Mouse (Mus musculus) neural tube, embryonic 13.5 days (tissue): ENCODE data around the gene Gm20877. TPM values are rescaled to one million over a fixed set of nuclear protein-coding genes. Genes with fewer than 3 reads are reported as not detected.
"Not testable (repeated sequence)": the region's sequence is repeated elsewhere in the genome, so short reads cannot be mapped to it uniquely, and the experiment has no call there.

Source experiments
- ATAC-seq: fragments of 200-750 bp; cut with Nextera tagmentation; 2 replicates; pipeline ENCODE4 v1.8.0; 2017; ENCODE audit warnings: low read depth, mild to moderate bottlenecking, moderate TSS enrichment, moderate library complexity
- H3K27ac ChIP-seq: fragments of 300-500 bp; sonication (generic); replicated peaks from 2 replicates; pipeline ENCODE4 v1.5.1; 2015; ENCODE audit warnings: moderate library complexity, mild to moderate bottlenecking, inconsistent platforms
- H3K27me3 ChIP-seq: fragments of 300-500 bp; sonication (generic); 2 replicates; pipeline ENCODE4 v1.6.1; 2015; ENCODE audit warnings: mild to moderate bottlenecking, inconsistent platforms
- H3K36me3 ChIP-seq: fragments of 300-500 bp; sonication (generic); 2 replicates; pipeline ENCODE4 v1.6.1; 2015; ENCODE audit warnings: mild to moderate bottlenecking, inconsistent platforms
- H3K4me1 ChIP-seq: fragments of 300-500 bp; sonication (generic); replicated peaks from 2 replicates; pipeline ENCODE4 v1.6.1; 2015; ENCODE audit warnings: inconsistent platforms
- H3K4me2 ChIP-seq: fragments of 300-500 bp; sonication (generic); 2 replicates; pipeline ENCODE4 v1.6.1; 2015; ENCODE audit warnings: inconsistent platforms, mild to moderate bottlenecking, moderate library complexity
- H3K4me3 ChIP-seq: fragments of 300-500 bp; sonication (generic); 2 replicates; pipeline ENCODE4 v1.5.1; 2015; ENCODE audit warnings: mild to moderate bottlenecking, inconsistent platforms
- H3K9ac ChIP-seq: fragments of 300-500 bp; sonication (generic); 2 replicates; pipeline ENCODE4 v1.6.1; 2015; ENCODE audit warnings: moderate library complexity, mild to moderate bottlenecking, inconsistent platforms
- H3K9me3 ChIP-seq: fragments of 300-500 bp; sonication (generic); 2 replicates; pipeline ENCODE4 v1.6.1; 2016; ENCODE audit warnings: inconsistent platforms
- WGBS: fragments of 180-500 bp; shearing (Covaris S2); methylation state at CpG from one replicate; pipeline ENCODE4 v1.1.7; 2015; 5-methylcytosine and 5-hydroxymethylcytosine counted together
- polyA plus RNA-seq: library from polyadenylated mRNA; unstranded; fragments of >200 nt; fragmentation: Nextera tagmentation; extraction: Ambion mirVana; gene quantifications from 2 replicates; pipeline ENCODE4 v1.2.1, GENCODE M21; 2015

Gm20877 gene
- not detected in 2 replicates for polyA plus RNA-seq

- not testable (repeated sequence) for H3K9ac ChIP-seq, H3K4me3 ChIP-seq, ATAC-seq, H3K4me2 ChIP-seq, H3K27ac ChIP-seq, H3K36me3 ChIP-seq, H3K4me1 ChIP-seq, H3K9me3 ChIP-seq, H3K27me3 ChIP-seq
- WGBS = no CpG with 5 or more reads among the region's 3 CpGs
Measured at GRCm38 (mm10) chrY:17093573-17093972, at the start of gene Gm20877. Gm20877 (plus strand) TSS chrY:17093873.
